Mouse (Mus musculus) testis, postnatal 14 days (tissue): ENCODE results near the gene Gm3573.
"Not testable (repeated sequence)": the region's sequence is repeated elsewhere in the genome, so short reads cannot be mapped to it uniquely, and the experiment has no call there.

Source experiments
- DNase-seq: peaks from one replicate; pipeline ENCODE4 v3.0.0; 2021; ENCODE audit warnings: low spot score

Gene Gm3573

GRCm38 (mm10) chr14:42190691-42191090 is at the start of gene Gm3573:
Gene Gm3573 (minus strand): TSS chr14:42190791.
- not testable (repeated sequence) for DNase-seq

GRCm38 (mm10) chr14:42216766-42217537 is 26.4 kb upstream of the Gm3573 start:
- DNase-seq = peak; percentile 5

- DNase-seq = peak; percentile 7
Measured at GRCm38 (mm10) chr14:42183936-42184335, 6.7 kb downstream of the Gm3573 start.

- not testable (repeated sequence) for DNase-seq
Measured at GRCm38 (mm10) chr14:42162522-42162921, 28.1 kb downstream of the Gm3573 start, which contains the start of gene Gm17027. Gene Gm17027 (minus strand): TSS chr14:42162622.
